ENCODE assay signal across 26 mouse cellular contexts in genomic region chr1:155127429-155127934, GRCm38 (mm10).
"Had no signal": no experiment of that assay in that cellular context is flagged by ENCODE, and none has a peak within 500 bp of the region (broad histone marks: within the 10 kb centered on the region; RNA-seq: fewer than 3 reads in every experiment).

No protein-coding gene starts in this region.

- H3K27me3 ChIP-seq: heart, embryonic 12.5 days; hindbrain, embryonic 12.5 days; kidney, embryonic 15.5 days; limb, embryonic 12.5 days; liver, embryonic 13.5 days; liver, embryonic 15.5 days had no signal

- ATAC-seq: hindbrain, embryonic 16.5 days; inflammation-experienced regulatory T-cells, adult 6 months had no signal

- H3K4me1 ChIP-seq: hindbrain, embryonic 12.5 days; liver, embryonic 13.5 days; liver, embryonic 15.5 days had no signal

- H3K9ac ChIP-seq: heart, embryonic 12.5 days; hindbrain, embryonic 12.5 days; hindbrain, embryonic 14.5 days; kidney, embryonic 15.5 days; limb, embryonic 12.5 days; liver, embryonic 13.5 days; liver, embryonic 15.5 days had no signal

- H3K27ac ChIP-seq: heart, embryonic 10.5 days; hindbrain, embryonic 10.5 days; hindbrain, embryonic 12.5 days; hindbrain, embryonic 14.5 days; kidney, embryonic 15.5 days; kidney, postnatal 0 days; layer of hippocampus, adult 2 months; left cerebral cortex, adult 2 months; limb, embryonic 10.5 days; limb, embryonic 12.5 days; liver, embryonic 13.5 days; liver, embryonic 15.5 days had no signal

- H3K4me2 ChIP-seq: heart, embryonic 12.5 days; hindbrain, embryonic 12.5 days; hindbrain, embryonic 14.5 days; kidney, embryonic 15.5 days; limb, embryonic 12.5 days; liver, embryonic 11.5 days; liver, embryonic 13.5 days; liver, embryonic 15.5 days had no signal

- H3K4me3 ChIP-seq: heart, embryonic 10.5 days; heart, embryonic 12.5 days; hindbrain, embryonic 10.5 days; hindbrain, embryonic 12.5 days; kidney, embryonic 15.5 days; layer of hippocampus, adult 2 months; left cerebral cortex, adult 2 months; limb, embryonic 10.5 days; limb, embryonic 12.5 days; liver, embryonic 13.5 days; liver, embryonic 15.5 days had no signal

- H3K36me3 ChIP-seq: heart, embryonic 10.5 days; heart, embryonic 12.5 days; hindbrain, embryonic 10.5 days; hindbrain, embryonic 12.5 days; kidney, embryonic 15.5 days; limb, embryonic 10.5 days; limb, embryonic 12.5 days; liver, embryonic 13.5 days; liver, embryonic 15.5 days had no signal

- DNase-seq: gastrocnemius, postnatal 14 days; gastrocnemius, postnatal 36 days; heart, adult 18-20 months; heart, postnatal 4 days; kidney, adult 11 months; kidney, adult 2 months; kidney, adult 9 months; kidney, postnatal 14 days; kidney, postnatal 36 days; liver; liver, embryonic 13.5 days had no signal

- H3K9me3 ChIP-seq: heart, embryonic 10.5 days; heart, embryonic 12.5 days; hindbrain, embryonic 10.5 days; kidney, embryonic 15.5 days; limb, embryonic 10.5 days; limb, embryonic 12.5 days; liver, embryonic 13.5 days; liver, embryonic 15.5 days had no signal
